Mouse (Mus musculus) C2C12 (cell line): ENCODE data around the gene Zyg11b.

ENCODE experiments used
- CTCF ChIP-seq: IDR thresholded peaks from one replicate; pipeline ENCODE4 v1.5.1; 2011; ENCODE audit not compliant: control insufficient read depth, insufficient read depth, insufficient read length
- MAX ChIP-seq: IDR thresholded peaks from one replicate; pipeline ENCODE4 v1.6.1; 2011; ENCODE audit warnings: mild to moderate bottlenecking, control low read depth

GRCm38 (mm10) chr4:108253317-108253716 lies 47.6 kb downstream of the Zyg11b start:
- no peak for TF ChIP-seq MAX
- TF ChIP-seq CTCF, result no peak
